Mouse (Mus musculus) CD4-positive, CD25-positive, alpha-beta regulatory T cell, adult 9 weeks (primary cell): ENCODE measurements around the gene Coro1c. TPM values are rescaled to one million over a fixed set of nuclear protein-coding genes. Genes with fewer than 3 reads are reported as not detected.

Experiments used
- polyA plus RNA-seq: library from polyadenylated mRNA; unstranded; fragments of 100-300 nt; shearing (Covaris generic); gene quantifications from one replicate; pipeline ENCODE4 v1.2.1, GENCODE M21; 2017

Gene Coro1c
- polyA plus RNA-seq: 95.9 TPM

GRCm38 (mm10) chr5:113908592-113909441 is at the start of gene Coro1c:
Gene Coro1c, minus strand, starts transcription at chr5:113908758.

GRCm38 (mm10) chr5:113832490-113832901 is 76.1 kb downstream of the Coro1c start, which contains the start of gene Selplg:
Gene Selplg, minus strand, starts transcription at chr5:113832644.

GRCm38 (mm10) chr5:113800280-113800679 is 108.3 kb downstream of the Coro1c start, which contains the start of gene Tmem119:
Gene Tmem119, minus strand, starts transcription at chr5:113800516.

Other genes with a start within 250 kb of the Coro1c start
- gene 1700069L16Rik, start 184.0 kb downstream of the Coro1c start, polyA plus RNA-seq: not detected
- gene Ficd, start 173.0 kb downstream of the Coro1c start, polyA plus RNA-seq: 7.1 TPM
- gene Sart3, start 136.2 kb downstream of the Coro1c start, polyA plus RNA-seq: 35.2 TPM
- gene Iscu, start 136.0 kb downstream of the Coro1c start, polyA plus RNA-seq: 16.8 TPM
- not detected for gene Tmem119, start 108.2 kb downstream of the Coro1c start, polyA plus RNA-seq
- 975 TPM for gene Selplg, start 76.1 kb downstream of the Coro1c start, polyA plus RNA-seq
- 19.3 TPM for gene Ssh1, start 85.1 kb upstream of the Coro1c start, polyA plus RNA-seq
- gene Dao, start 94.9 kb upstream of the Coro1c start, polyA plus RNA-seq: 0.71 TPM
- 1.6 TPM for gene Usp30, start 156.7 kb upstream of the Coro1c start, polyA plus RNA-seq
- gene Svop, start 182.8 kb upstream of the Coro1c start, polyA plus RNA-seq: 0.20 TPM
- gene Alkbh2, start 219.5 kb upstream of the Coro1c start, polyA plus RNA-seq: 20.8 TPM
- gene Ung, start 221.6 kb upstream of the Coro1c start, polyA plus RNA-seq: 1.5 TPM
- 0.99 TPM for gene Acacb, start 237.8 kb upstream of the Coro1c start, polyA plus RNA-seq